Mouse (Mus musculus): ENCODE data around the gene Dennd6a. TPM values are rescaled to one million over a fixed set of nuclear protein-coding genes. Genes with fewer than 3 reads are reported as not detected.

Gene Dennd6a
- polyA plus RNA-seq, 1 experiment from 2014 or later: 35.1 TPM

- Histone ChIP-seq H3K27me3 (ENCODE audit: control insufficient read depth, insufficient read depth, low read length) (no peaks in the 10 kb centered on the region), H3K4me3 (ENCODE audit: low read depth, low read length) (no peak overlapping the region), H3K4me1 (replicated peaks; ENCODE audit: control insufficient read depth, insufficient read depth, low read length) (0 out of 2 replicates have a peak, but pooled peaks cover 2% of the 10 kb centered on the region), H3K4me2 (replicated peaks; ENCODE audit: low read depth, low read length) (no peak overlapping the region), H3K9me3 (ENCODE audit: control insufficient read depth, low read length) (no peaks in the 10 kb centered on the region), H3K27ac (ENCODE audit: low read depth, low read length) (no peak overlapping the region), H3K36me3 (ENCODE audit: control insufficient read depth, insufficient read depth, low read length) (no peaks in the 10 kb centered on the region), H3K9ac (ENCODE audit: low read depth, low read length) (no peak overlapping the region)
- no peak for ATAC-seq (ENCODE audit: low FRiP score)
- 92% methylated on average over 3 of the region's 3 CpGs for WGBS
- DNase-seq (ENCODE audit: low spot score): no peak
Observed at GRCm38 (mm10) chr14:26583645-26584044, 10.0 kb downstream of the Dennd6a start.

- H3K9me3 ChIP-seq (ENCODE audit: control insufficient read depth, low read length): no peaks in the 10 kb centered on the region
- H3K4me3 ChIP-seq (ENCODE audit: low read depth, low read length): no peak overlapping the region
- H3K36me3 ChIP-seq (ENCODE audit: control insufficient read depth, insufficient read depth, low read length): no peaks in the 10 kb centered on the region
- no peaks in the 10 kb centered on the region for H3K4me1 ChIP-seq (replicated peaks; ENCODE audit: control insufficient read depth, insufficient read depth, low read length)
- no peak overlapping the region for H3K27ac ChIP-seq (ENCODE audit: low read depth, low read length)
- ATAC-seq (ENCODE audit: low FRiP score) (no peak), DNase-seq (ENCODE audit: low spot score) (no peak)
- no peak overlapping the region for H3K9ac ChIP-seq (ENCODE audit: low read depth, low read length)
- H3K4me2 ChIP-seq (replicated peaks; ENCODE audit: low read depth, low read length): no peak overlapping the region
- H3K27me3 ChIP-seq (ENCODE audit: control insufficient read depth, insufficient read depth, low read length): no peaks in the 10 kb centered on the region
Observed at GRCm38 (mm10) chr14:26587116-26587515, 13.5 kb downstream of the Dennd6a start.

- DNase-seq (ENCODE audit: low spot score) (no peak), ATAC-seq (ENCODE audit: low FRiP score) (no peak)
- Histone ChIP-seq H3K27me3 (ENCODE audit: control insufficient read depth, insufficient read depth, low read length) (no peaks in the 10 kb centered on the region), H3K9ac (ENCODE audit: low read depth, low read length) (no peak overlapping the region), H3K27ac (ENCODE audit: low read depth, low read length) (no peak overlapping the region), H3K4me1 (replicated peaks; ENCODE audit: control insufficient read depth, insufficient read depth, low read length) (no peaks in the 10 kb centered on the region), H3K36me3 (ENCODE audit: control insufficient read depth, insufficient read depth, low read length) (no peaks in the 10 kb centered on the region), H3K4me3 (ENCODE audit: low read depth, low read length) (no peak overlapping the region), H3K4me2 (replicated peaks; ENCODE audit: low read depth, low read length) (no peak overlapping the region), H3K9me3 (ENCODE audit: control insufficient read depth, low read length) (no peaks in the 10 kb centered on the region)
Observed at GRCm38 (mm10) chr14:26591353-26591752, 17.7 kb downstream of the Dennd6a start.

GRCm38 (mm10) chr14:26593281-26593895 lies 19.7 kb downstream of the Dennd6a start:
- ATAC-seq (ENCODE audit: low FRiP score) (no peak), DNase-seq (ENCODE audit: low spot score) (no peak)
- no peak overlapping the region for H3K9ac ChIP-seq (ENCODE audit: low read depth, low read length)
- no peaks in the 10 kb centered on the region for H3K36me3 ChIP-seq (ENCODE audit: control insufficient read depth, insufficient read depth, low read length)
- 97% methylated on average over 1 of the region's 2 CpGs for WGBS
- no peaks in the 10 kb centered on the region for H3K27me3 ChIP-seq (ENCODE audit: control insufficient read depth, insufficient read depth, low read length)
- H3K4me1 ChIP-seq (replicated peaks; ENCODE audit: control insufficient read depth, insufficient read depth, low read length): no peaks in the 10 kb centered on the region
- no peak overlapping the region for H3K4me2 ChIP-seq (replicated peaks; ENCODE audit: low read depth, low read length)
- no peaks in the 10 kb centered on the region for H3K9me3 ChIP-seq (ENCODE audit: control insufficient read depth, low read length)
- H3K27ac ChIP-seq (ENCODE audit: low read depth, low read length): no peak overlapping the region
- H3K4me3 ChIP-seq (ENCODE audit: low read depth, low read length): no peak overlapping the region

GRCm38 (mm10) chr14:26595167-26595566 lies 21.5 kb downstream of the Dennd6a start:
- ATAC-seq (ENCODE audit: low FRiP score) (no peak), DNase-seq (ENCODE audit: low spot score) (no peak)
- Histone ChIP-seq H3K4me2 (replicated peaks; ENCODE audit: low read depth, low read length) (no peak overlapping the region), H3K9ac (ENCODE audit: low read depth, low read length) (no peak overlapping the region), H3K4me1 (replicated peaks; ENCODE audit: control insufficient read depth, insufficient read depth, low read length) (no peaks in the 10 kb centered on the region), H3K9me3 (ENCODE audit: control insufficient read depth, low read length) (no peaks in the 10 kb centered on the region), H3K27me3 (ENCODE audit: control insufficient read depth, insufficient read depth, low read length) (no peaks in the 10 kb centered on the region), H3K36me3 (ENCODE audit: control insufficient read depth, insufficient read depth, low read length) (no peaks in the 10 kb centered on the region), H3K4me3 (ENCODE audit: low read depth, low read length) (no peak overlapping the region), H3K27ac (ENCODE audit: low read depth, low read length) (no peak overlapping the region)
- 94% methylated on average over 7 of the region's 7 CpGs for WGBS

- H3K9me3 ChIP-seq (ENCODE audit: control insufficient read depth, low read length): no peaks in the 10 kb centered on the region
- no peaks in the 10 kb centered on the region for H3K27me3 ChIP-seq (ENCODE audit: control insufficient read depth, insufficient read depth, low read length)
- DNase-seq (ENCODE audit: low spot score) (no peak), ATAC-seq (ENCODE audit: low FRiP score) (no peak)
- H3K4me1 ChIP-seq (replicated peaks; ENCODE audit: control insufficient read depth, insufficient read depth, low read length): no peaks in the 10 kb centered on the region
- H3K4me3 ChIP-seq (ENCODE audit: low read depth, low read length): no peak overlapping the region
- H3K4me2 ChIP-seq (replicated peaks; ENCODE audit: low read depth, low read length): no peak overlapping the region
- 90% methylated on average over 5 of the region's 5 CpGs for WGBS
- no peak overlapping the region for H3K9ac ChIP-seq (ENCODE audit: low read depth, low read length)
- no peaks in the 10 kb centered on the region for H3K36me3 ChIP-seq (ENCODE audit: control insufficient read depth, insufficient read depth, low read length)
- H3K27ac ChIP-seq (ENCODE audit: low read depth, low read length): no peak overlapping the region
Observed at GRCm38 (mm10) chr14:26595695-26596365, 22.2 kb downstream of the Dennd6a start.

GRCm38 (mm10) chr14:26605354-26605753 lies 31.7 kb downstream of the Dennd6a start:
- Histone ChIP-seq H3K9me3 (ENCODE audit: control insufficient read depth, low read length) (no peaks in the 10 kb centered on the region), H3K9ac (ENCODE audit: low read depth, low read length) (no peak overlapping the region), H3K4me3 (ENCODE audit: low read depth, low read length) (no peak overlapping the region), H3K36me3 (ENCODE audit: control insufficient read depth, insufficient read depth, low read length) (peaks cover 2% of the 10 kb centered on the region; the same call in 1 of the 2 replicates), H3K27me3 (ENCODE audit: control insufficient read depth, insufficient read depth, low read length) (no peaks in the 10 kb centered on the region), H3K27ac (ENCODE audit: low read depth, low read length) (no peak overlapping the region), H3K4me1 (replicated peaks; ENCODE audit: control insufficient read depth, insufficient read depth, low read length) (no peaks in the 10 kb centered on the region), H3K4me2 (replicated peaks; ENCODE audit: low read depth, low read length) (no peak overlapping the region)
- WGBS: 92% methylated on average over 4 of the region's 4 CpGs
- ATAC-seq (ENCODE audit: low FRiP score) (no peak), DNase-seq (ENCODE audit: low spot score) (no peak)

GRCm38 (mm10) chr14:26609674-26610073 lies 36.0 kb downstream of the Dennd6a start:
- no peak overlapping the region for H3K4me3 ChIP-seq (ENCODE audit: low read depth, low read length)
- no peak overlapping the region for H3K27ac ChIP-seq (ENCODE audit: low read depth, low read length)
- no peaks in the 10 kb centered on the region for H3K27me3 ChIP-seq (ENCODE audit: control insufficient read depth, insufficient read depth, low read length)
- WGBS: 95% methylated on average over 1 of the region's 1 CpGs
- no peak overlapping the region for H3K4me2 ChIP-seq (replicated peaks; ENCODE audit: low read depth, low read length)
- peaks cover 2% of the 10 kb centered on the region; the same call in 1 of the 2 replicates for H3K36me3 ChIP-seq (ENCODE audit: control insufficient read depth, insufficient read depth, low read length)
- no peaks in the 10 kb centered on the region for H3K4me1 ChIP-seq (replicated peaks; ENCODE audit: control insufficient read depth, insufficient read depth, low read length)
- DNase-seq (ENCODE audit: low spot score): no peak
- H3K9me3 ChIP-seq (ENCODE audit: control insufficient read depth, low read length): no peaks in the 10 kb centered on the region
- H3K9ac ChIP-seq (ENCODE audit: low read depth, low read length): no peak overlapping the region
- no peak for ATAC-seq (ENCODE audit: low FRiP score)

GRCm38 (mm10) chr14:26610689-26611088 lies 37.0 kb downstream of the Dennd6a start:
- Histone ChIP-seq H3K36me3 (ENCODE audit: control insufficient read depth, insufficient read depth, low read length) (no peaks in the 10 kb centered on the region; the same call in 1 of the 2 replicates), H3K4me1 (replicated peaks; ENCODE audit: control insufficient read depth, insufficient read depth, low read length) (no peaks in the 10 kb centered on the region), H3K9me3 (ENCODE audit: control insufficient read depth, low read length) (no peaks in the 10 kb centered on the region), H3K4me2 (replicated peaks; ENCODE audit: low read depth, low read length) (no peak overlapping the region), H3K27me3 (ENCODE audit: control insufficient read depth, insufficient read depth, low read length) (no peaks in the 10 kb centered on the region), H3K27ac (ENCODE audit: low read depth, low read length) (no peak overlapping the region), H3K9ac (ENCODE audit: low read depth, low read length) (no peak overlapping the region), H3K4me3 (ENCODE audit: low read depth, low read length) (no peak overlapping the region)
- 96% methylated on average over 4 of the region's 4 CpGs for WGBS
- DNase-seq (ENCODE audit: low spot score) (no peak), ATAC-seq (ENCODE audit: low FRiP score) (no peak)

Data from hindbrain, embryonic 11.5 days (tissue).